Mouse (Mus musculus): ENCODE data around the gene Stx4a.

The Stx4a gene

DNA sequence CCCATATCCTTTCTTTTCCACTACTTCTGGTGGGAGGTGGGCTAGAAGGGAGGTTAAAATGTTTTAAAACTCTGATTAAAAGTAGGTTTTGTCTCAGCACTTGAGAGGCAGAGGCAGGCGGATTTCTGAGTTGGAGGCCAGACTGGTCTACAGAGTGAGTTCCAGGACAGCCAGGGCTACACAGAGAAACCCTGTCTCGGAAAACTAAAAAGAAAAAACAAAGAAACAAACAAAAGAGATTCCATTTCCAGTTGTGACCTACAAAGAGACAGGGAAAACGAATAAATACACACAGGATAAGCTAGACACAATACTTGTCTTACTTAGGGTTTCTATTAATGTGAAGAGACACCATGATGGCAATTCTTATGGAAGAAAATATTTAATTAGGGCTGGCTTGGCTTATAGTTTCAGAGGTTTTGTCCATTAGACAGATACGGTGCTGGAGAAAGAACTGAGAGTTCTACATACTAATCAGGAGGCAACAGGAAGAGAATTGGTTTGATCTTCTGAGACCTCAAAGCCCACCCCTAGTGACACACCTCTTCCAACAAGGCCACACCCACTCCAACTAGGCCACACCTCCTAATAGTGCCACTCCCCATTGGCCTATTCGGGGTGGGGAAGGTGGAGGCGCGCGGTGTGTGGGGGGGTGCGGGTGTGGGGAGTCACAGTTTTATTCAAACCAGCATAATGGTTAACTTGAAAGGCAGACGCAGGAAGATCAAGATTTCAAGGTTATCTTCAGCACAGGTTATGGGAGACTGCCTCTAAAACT lies 74.3 kb downstream of the Stx4a start:
- no peak for DNase-seq (ENCODE audit: low spot score in 2 of 2)

All from urinary bladder, adult 18-20 months (tissue).